Mouse (Mus musculus) G1E (cell line): ENCODE measurements around the gene Sugp1. TPM values are rescaled to one million over a fixed set of nuclear protein-coding genes. Genes with fewer than 3 reads are reported as not detected.

Source experiments
- ATAC-seq: 2 replicates; pipeline ENCODE4 v1.8.0; 2016; ENCODE audit warnings: mild to moderate bottlenecking; ENCODE audit not compliant: insufficient number of reproducible peaks, poor library complexity, low FRiP score, severe bottlenecking; ENCODE audit errors: extremely low read depth
- DNase-seq: peaks from one replicate; pipeline ENCODE4 v3.0.0; 2012; ENCODE audit warnings: low spot score
- H3K27me3 ChIP-seq: 2 replicates; pipeline ENCODE4 v1.6.1; 2012; ENCODE audit warnings: mild to moderate bottlenecking, low read length, inconsistent platforms; ENCODE audit not compliant: insufficient read depth
- H3K36me3 ChIP-seq: replicated peaks from 2 replicates; pipeline ENCODE3; 2012; ENCODE audit warnings: mild to moderate bottlenecking, inconsistent platforms
- H3K4me1 ChIP-seq: 2 replicates; pipeline ENCODE4 v1.6.1; 2012; ENCODE audit warnings: low read depth, low read length, inconsistent platforms, mixed read lengths; ENCODE audit not compliant: insufficient read depth
- H3K4me3 ChIP-seq: 2 replicates; pipeline ENCODE4 v1.5.1; 2012; ENCODE audit warnings: low read depth, mild to moderate bottlenecking, inconsistent platforms, low read length, moderate library complexity, mixed read lengths
- H3K9me3 ChIP-seq: replicated peaks from 2 replicates; pipeline ENCODE4 v1.6.1; 2012; ENCODE audit warnings: inconsistent platforms
- CTCF ChIP-seq: IDR thresholded peaks from 2 replicates; pipeline ENCODE4 v1.5.1; 2012; ENCODE audit warnings: low read depth, low read length, inconsistent platforms, mixed read lengths
- GATA1 ChIP-seq: IDR thresholded peaks from 2 replicates; pipeline ENCODE4 v1.6.1; 2012; ENCODE audit warnings: borderline replicate concordance, low read length, inconsistent platforms, mixed read lengths
- GATA2 ChIP-seq: IDR thresholded peaks from 2 replicates; pipeline ENCODE4 v1.6.1; 2012; ENCODE audit warnings: low read depth, low read length, inconsistent platforms, borderline replicate concordance
- POLR2AphosphoS5 ChIP-seq: IDR thresholded peaks from 2 replicates; pipeline ENCODE4 v1.6.1; 2012; ENCODE audit warnings: low read depth, low read length, inconsistent platforms; ENCODE audit not compliant: insufficient replicate concordance
- TAL1 ChIP-seq: conservative IDR thresholded peaks from 2 replicates; pipeline ENCODE4 v1.6.1; 2012; ENCODE audit warnings: low read depth, low read length, inconsistent platforms, mixed read lengths
- polyA plus RNA-seq: library from polyadenylated mRNA; stranded (reverse); fragments of >175 nt; gene quantifications from 2 replicates; pipeline ENCODE4 v1.2.3, GENCODE M21; 2012
- total RNA-seq, 2 experiments: library from RNA; stranded (forward) in 1 of 2; stranded (reverse) in 1 of 2; fragments of 200-1000 nt in 1 of 2; fragments of >200 nt in 1 of 2; fragmentation: Nextera tagmentation in 1 of 2; gene quantifications; 2 replicates each; pipeline ENCODE4 v1.2.3; 2014 to 2017

Sugp1 gene
- total and polyA plus RNA-seq, 3 experiments = 33.1 to 44.9 (median 43.3) TPM

DNA sequence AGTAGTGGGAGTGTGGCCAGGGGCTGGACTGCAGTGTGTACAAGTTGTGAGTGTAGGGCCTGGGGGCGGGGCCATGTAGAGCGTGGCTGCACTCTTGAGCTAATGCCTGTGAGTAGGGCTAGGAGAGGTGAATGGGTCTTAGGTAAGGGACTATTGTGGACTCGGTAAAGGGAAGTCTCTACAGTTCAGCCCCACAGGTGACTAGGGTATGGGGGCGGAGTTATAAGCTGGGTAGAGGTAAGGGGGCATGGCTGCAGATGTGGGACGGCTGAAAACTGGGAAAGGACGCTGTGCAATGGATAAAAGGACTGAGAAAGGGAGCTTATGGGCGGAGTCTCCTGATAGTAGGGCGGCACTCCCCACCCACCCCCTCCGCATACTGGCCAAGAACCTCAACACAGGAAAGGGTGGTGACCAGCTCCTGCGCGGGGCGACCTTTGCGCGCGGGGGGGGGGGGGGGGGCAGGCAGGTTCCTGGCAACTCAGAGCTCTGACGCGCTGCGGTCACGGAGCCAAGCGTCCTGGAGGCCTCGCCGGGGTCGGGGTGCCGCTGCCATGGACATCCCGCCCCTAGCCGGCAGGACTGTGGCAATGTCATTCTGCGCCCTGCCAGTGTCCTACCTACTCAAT, 29.9 kb downstream of the Sugp1 start, which contains the start of gene Tm6sf2:
Gene Tm6sf2 (plus strand): TSS at position 484 of the 629 bp plus-strand sequence.
- Histone ChIP-seq H3K27me3 (peaks cover 4% of the 10 kb centered on the region; the same call in 1 of the 2 replicates), H3K36me3 (peaks cover 54% of the 10 kb centered on the region), H3K9me3 (no peaks in the 10 kb centered on the region), H3K4me3 (no peak within 1 kb of the TSS), H3K4me1 (peaks cover 13% of the 10 kb centered on the region)
- ATAC-seq (no peak), DNase-seq (no peak)
- TF ChIP-seq GATA1 = no peak
- no peak for TF ChIP-seq GATA2
- no peak for TF ChIP-seq POLR2AphosphoS5
- TF ChIP-seq CTCF = no peak

DNA sequence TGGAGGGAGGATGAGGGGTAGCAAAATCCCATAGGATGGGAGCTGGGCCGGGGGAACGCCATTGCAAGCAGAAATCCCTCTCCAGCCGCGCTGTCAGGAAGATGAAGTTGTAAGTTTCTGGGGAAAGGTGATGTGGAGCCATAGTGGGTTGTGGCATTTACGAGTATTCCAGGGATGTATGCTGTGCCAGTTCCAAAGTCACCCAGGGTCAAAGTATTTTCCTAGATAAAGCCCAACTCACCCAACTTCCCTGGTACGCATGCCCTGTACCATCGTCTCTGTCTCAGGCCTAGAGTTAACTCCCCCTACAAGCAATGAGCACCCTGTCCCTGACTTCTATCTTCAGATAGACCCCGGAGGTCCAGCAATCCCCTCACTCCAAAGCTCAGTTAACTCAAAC, 30.5 kb downstream of the Sugp1 start:
- Histone ChIP-seq H3K36me3 (peaks cover 49% of the 10 kb centered on the region), H3K4me3 (no peak overlapping the region), H3K4me1 (peaks cover 13% of the 10 kb centered on the region), H3K9me3 (no peaks in the 10 kb centered on the region), H3K27me3 (peaks cover 4% of the 10 kb centered on the region; the same call in 1 of the 2 replicates)
- no peak for ATAC-seq
- TF ChIP-seq POLR2AphosphoS5 = no peak
- no peak for TF ChIP-seq CTCF
- no peak for TF ChIP-seq GATA2
- TF ChIP-seq GATA1 = no peak
- no peak for TF ChIP-seq TAL1
- no peak for DNase-seq

DNA sequence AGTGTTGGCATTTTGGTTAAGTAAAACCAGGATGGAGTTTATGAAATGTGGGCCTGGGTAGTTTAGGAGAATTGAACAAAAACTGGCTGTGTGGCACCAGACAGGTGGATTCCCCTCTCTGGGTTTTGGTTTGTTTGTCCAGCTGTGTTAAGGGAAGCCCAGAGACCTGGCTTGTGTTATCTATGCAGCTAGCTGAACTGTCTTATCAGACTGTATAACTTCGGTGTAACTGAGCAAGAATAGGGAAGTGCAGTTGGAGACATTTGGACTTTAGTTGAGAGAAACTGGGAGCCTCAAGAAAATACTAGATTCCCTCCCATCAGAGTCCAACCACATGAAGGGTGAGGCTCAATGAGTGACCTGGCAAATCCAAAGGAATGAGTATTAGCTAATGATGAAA, 31.1 kb downstream of the Sugp1 start:
- peaks cover 13% of the 10 kb centered on the region for H3K4me1 ChIP-seq
- DNase-seq (no peak), ATAC-seq (no peak)
- H3K4me3 ChIP-seq = no peak overlapping the region
- TF ChIP-seq POLR2AphosphoS5 = no peak
- no peak for TF ChIP-seq TAL1
- TF ChIP-seq GATA2 = no peak
- TF ChIP-seq CTCF = no peak
- TF ChIP-seq GATA1 = no peak
- no peaks in the 10 kb centered on the region for H3K9me3 ChIP-seq
- H3K36me3 ChIP-seq = peaks cover 43% of the 10 kb centered on the region
- H3K27me3 ChIP-seq = peaks cover 4% of the 10 kb centered on the region; the same call in 1 of the 2 replicates

DNA sequence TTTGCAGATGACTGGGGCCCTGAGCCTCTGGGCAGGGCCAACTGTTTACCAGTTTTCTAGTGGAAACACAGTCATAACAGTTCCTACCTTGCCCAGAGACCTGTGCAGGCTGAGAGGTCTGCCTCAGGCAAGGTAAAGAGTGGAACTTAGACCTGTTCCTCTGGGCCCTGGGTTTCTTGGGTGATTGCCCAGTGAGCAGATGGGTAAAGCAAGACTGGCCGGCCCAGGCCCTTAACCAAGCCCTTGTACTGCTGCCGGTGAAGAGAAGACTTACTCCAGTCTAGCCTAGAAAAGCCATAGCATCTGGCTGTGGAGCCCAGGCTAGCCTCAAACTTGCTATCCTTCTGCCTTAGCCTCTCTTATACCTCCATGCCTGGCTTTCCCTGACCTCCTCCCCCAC, 39.4 kb downstream of the Sugp1 start:
- DNase-seq = no peak
- Histone ChIP-seq H3K4me1 (no peaks in the 10 kb centered on the region; the same call in 1 of the 2 replicates), H3K36me3 (no peaks in the 10 kb centered on the region), H3K4me3 (no peak overlapping the region), H3K27me3 (peaks cover 29% of the 10 kb centered on the region), H3K9me3 (peaks cover 11% of the 10 kb centered on the region)
- TF ChIP-seq GATA1 (no peak), POLR2AphosphoS5 (no peak), GATA2 (no peak), CTCF (no peak), TAL1 (no peak)
- no peak for ATAC-seq

DNA sequence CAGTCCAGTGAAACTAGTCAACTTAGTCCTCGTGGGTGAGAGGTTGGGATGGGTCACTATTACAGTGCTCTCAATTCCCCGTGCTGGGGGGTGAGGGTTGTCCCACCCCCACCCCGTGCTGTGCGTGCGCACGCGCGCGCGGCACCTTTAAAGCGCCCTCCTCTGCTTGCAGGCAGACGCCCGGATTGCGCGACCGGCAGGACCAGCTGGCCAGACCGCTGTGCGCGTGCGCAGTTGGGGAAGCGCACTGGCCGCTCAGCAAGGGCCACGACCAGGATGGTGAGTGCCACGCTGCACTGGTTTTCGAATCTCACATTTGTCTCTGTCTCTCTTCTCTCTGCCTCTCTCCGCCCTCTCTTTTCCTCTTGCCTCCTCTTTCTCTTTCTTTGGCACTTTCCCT, 40.7 kb downstream of the Sugp1 start, which contains the start of gene Hapln4:
Gene Hapln4 (plus strand): TSS at position 173 of the 400 bp plus-strand sequence.
- Histone ChIP-seq H3K9me3 (peaks cover 14% of the 10 kb centered on the region), H3K4me3 (no peak within 1 kb of the TSS; the same call in 1 of the 2 replicates), H3K36me3 (no peaks in the 10 kb centered on the region), H3K4me1 (no peaks in the 10 kb centered on the region; the same call in 1 of the 2 replicates), H3K27me3 (peaks cover 35% of the 10 kb centered on the region)
- ATAC-seq = no peak
- no peak for TF ChIP-seq TAL1
- no peak for TF ChIP-seq GATA2
- no peak for TF ChIP-seq GATA1
- no peak for TF ChIP-seq CTCF
- TF ChIP-seq POLR2AphosphoS5 = no peak
- DNase-seq = no peak

GRCm38 (mm10) chr8:70084191-70085065, 41.8 kb downstream of the Sugp1 start:
- no peaks in the 10 kb centered on the region for H3K36me3 ChIP-seq
- no peak for DNase-seq
- no peak overlapping the region for H3K4me3 ChIP-seq
- TF ChIP-seq GATA1 = no peak
- no peak for TF ChIP-seq GATA2
- TF ChIP-seq CTCF = no peak
- no peak for TF ChIP-seq TAL1
- TF ChIP-seq POLR2AphosphoS5 = no peak
- H3K27me3 ChIP-seq = peaks cover 39% of the 10 kb centered on the region
- no peaks in the 10 kb centered on the region; the same call in 1 of the 2 replicates for H3K4me1 ChIP-seq
- no peak for ATAC-seq
- H3K9me3 ChIP-seq = peaks cover 14% of the 10 kb centered on the region
